Mouse (Mus musculus): ENCODE data around the gene 5330417C22Rik. TPM values are rescaled to one million over a fixed set of nuclear protein-coding genes. Genes with fewer than 3 reads are reported as not detected.

Gene 5330417C22Rik
- polyA plus RNA-seq, 1 experiment from 2014 or later = 3.1 TPM

- Histone ChIP-seq H3K4me3 (peak within 1 kb of the TSS; percentile 73), H3K9me3 (replicated peaks) (no peaks in the 10 kb centered on the region), H3K27ac (peak within 1 kb of the TSS; percentile 89), H3K36me3 (peaks cover 28% of the 10 kb centered on the region), H3K9ac (peak within 1 kb of the TSS; percentile 76), H3K27me3 (no peaks in the 10 kb centered on the region), H3K4me1 (peaks cover 16% of the 10 kb centered on the region), H3K4me2 (replicated peaks) (peak within 1 kb of the TSS; percentile 63)
- peak; percentile 98 for ATAC-seq (ENCODE audit: low FRiP score)
- WGBS = 0% methylated on average over 45 of the region's 45 CpGs
These were observed 25.9 kb upstream of the 5330417C22Rik start, which contains the start of gene Tmem167b for GRCm38 (mm10) chr3:108562133-108562730. Gene Tmem167b, minus strand, starts transcription at chr3:108562466.

- Histone ChIP-seq H3K36me3 (peaks cover 32% of the 10 kb centered on the region), H3K9ac (no peak overlapping the region), H3K4me2 (replicated peaks) (no peak overlapping the region), H3K4me3 (no peak overlapping the region), H3K9me3 (replicated peaks) (no peaks in the 10 kb centered on the region), H3K4me1 (peaks cover 17% of the 10 kb centered on the region), H3K27ac (no peak overlapping the region), H3K27me3 (no peaks in the 10 kb centered on the region)
- 96% methylated on average over 4 of the region's 4 CpGs for WGBS
- no peak for ATAC-seq (ENCODE audit: low FRiP score)
These were observed 21.6 kb upstream of the 5330417C22Rik start for GRCm38 (mm10) chr3:108557888-108558287.

GRCm38 (mm10) chr3:108554587-108555312, 18.4 kb upstream of the 5330417C22Rik start:
- H3K4me1 ChIP-seq = peaks cover 5% of the 10 kb centered on the region
- peak overlapping the region; percentile 73 for H3K4me2 ChIP-seq (replicated peaks)
- WGBS = 17% methylated on average over 22 of the region's 22 CpGs
- H3K9me3 ChIP-seq (replicated peaks) = no peaks in the 10 kb centered on the region
- peak overlapping the region; percentile 98 for H3K9ac ChIP-seq
- peaks cover 27% of the 10 kb centered on the region for H3K36me3 ChIP-seq
- peak overlapping the region; percentile 87 for H3K4me3 ChIP-seq
- peak; percentile 97 for ATAC-seq (ENCODE audit: low FRiP score)
- peak overlapping the region; percentile 92 for H3K27ac ChIP-seq
- no peaks in the 10 kb centered on the region for H3K27me3 ChIP-seq

- Histone ChIP-seq H3K9me3 (replicated peaks) (no peaks in the 10 kb centered on the region), H3K27me3 (no peaks in the 10 kb centered on the region), H3K4me2 (replicated peaks) (peak overlapping the region; percentile 73), H3K4me1 (peaks cover 5% of the 10 kb centered on the region), H3K27ac (peak overlapping the region; percentile 92), H3K36me3 (peaks cover 22% of the 10 kb centered on the region), H3K4me3 (peak overlapping the region; percentile 87), H3K9ac (peak overlapping the region; percentile 98)
- ATAC-seq (ENCODE audit: low FRiP score) = peak; percentile 78
- WGBS = under 1% methylated on average over 42 of the region's 42 CpGs
These were observed 17.8 kb upstream of the 5330417C22Rik start for GRCm38 (mm10) chr3:108554111-108554561.

GRCm38 (mm10) chr3:108542299-108542698, 6.0 kb upstream of the 5330417C22Rik start:
- 83% methylated on average over 11 of the region's 11 CpGs for WGBS
- Histone ChIP-seq H3K9ac (no peak overlapping the region), H3K9me3 (replicated peaks) (no peaks in the 10 kb centered on the region), H3K4me1 (peaks cover 4% of the 10 kb centered on the region), H3K36me3 (no peaks in the 10 kb centered on the region), H3K27ac (no peak overlapping the region), H3K4me2 (replicated peaks) (no peak overlapping the region), H3K27me3 (no peaks in the 10 kb centered on the region), H3K4me3 (no peak overlapping the region)
- ATAC-seq (ENCODE audit: low FRiP score) = no peak

- Histone ChIP-seq H3K4me1 (peaks cover 8% of the 10 kb centered on the region), H3K27ac (no peak overlapping the region; the same call in 1 of the 2 replicates), H3K9ac (no peak overlapping the region), H3K9me3 (replicated peaks) (no peaks in the 10 kb centered on the region), H3K27me3 (peaks cover 18% of the 10 kb centered on the region), H3K4me2 (replicated peaks) (peak overlapping the region; percentile 97), H3K4me3 (peak overlapping the region; percentile 26), H3K36me3 (no peaks in the 10 kb centered on the region)
- ATAC-seq (ENCODE audit: low FRiP score) = peak; percentile 46; the same call in 1 of the 2 replicates
- WGBS = 6% methylated on average over 17 of the region's 17 CpGs
These were observed 967 bp upstream of the 5330417C22Rik start for GRCm38 (mm10) chr3:108537303-108537702.

- H3K27ac ChIP-seq = 0 out of 2 replicates have a peak overlapping the region, but pooled peaks have one; percentile 12
- H3K4me3 ChIP-seq = peak overlapping the region; percentile 48
- no peaks in the 10 kb centered on the region for H3K9me3 ChIP-seq (replicated peaks)
- peaks cover 8% of the 10 kb centered on the region for H3K4me1 ChIP-seq
- peak overlapping the region; percentile 97 for H3K4me2 ChIP-seq (replicated peaks)
- WGBS = 7% methylated on average over 15 of the region's 15 CpGs
- H3K9ac ChIP-seq = no peak overlapping the region; the same call in 1 of the 2 replicates
- 0 out of 2 replicates have a peak, but pooled peaks have one; percentile 12 for ATAC-seq (ENCODE audit: low FRiP score)
- H3K36me3 ChIP-seq = no peaks in the 10 kb centered on the region
- peaks cover 18% of the 10 kb centered on the region for H3K27me3 ChIP-seq
These were observed 330 bp downstream of the 5330417C22Rik start for GRCm38 (mm10) chr3:108535896-108536516.

GRCm38 (mm10) chr3:108533951-108534350, 2.4 kb downstream of the 5330417C22Rik start, which contains the start of gene 1700013F07Rik:
Gene 1700013F07Rik, plus strand, starts transcription at chr3:108534150.
- H3K36me3 ChIP-seq = no peaks in the 10 kb centered on the region
- peaks cover 18% of the 10 kb centered on the region for H3K27me3 ChIP-seq
- no peak within 1 kb of the TSS for H3K4me2 ChIP-seq (replicated peaks)
- H3K4me3 ChIP-seq = no peak within 1 kb of the TSS
- H3K9me3 ChIP-seq (replicated peaks) = no peaks in the 10 kb centered on the region
- peaks cover 8% of the 10 kb centered on the region for H3K4me1 ChIP-seq
- H3K9ac ChIP-seq = no peak within 1 kb of the TSS
- H3K27ac ChIP-seq = no peak within 1 kb of the TSS
- 85% methylated on average over 6 of the region's 6 CpGs for WGBS
- no peak for ATAC-seq (ENCODE audit: low FRiP score)

- H3K4me3 ChIP-seq = no peak overlapping the region
- no peak overlapping the region for H3K9ac ChIP-seq
- ATAC-seq (ENCODE audit: low FRiP score) = no peak
- peaks cover 18% of the 10 kb centered on the region for H3K27me3 ChIP-seq
- H3K36me3 ChIP-seq = no peaks in the 10 kb centered on the region
- no peak overlapping the region for H3K4me2 ChIP-seq (replicated peaks)
- H3K4me1 ChIP-seq = peaks cover 8% of the 10 kb centered on the region
- WGBS = 79% methylated on average over 9 of the region's 9 CpGs
- no peaks in the 10 kb centered on the region for H3K9me3 ChIP-seq (replicated peaks)
- no peak overlapping the region for H3K27ac ChIP-seq
These were observed 3.0 kb downstream of the 5330417C22Rik start for GRCm38 (mm10) chr3:108533114-108533885.

GRCm38 (mm10) chr3:108528489-108528888, 7.8 kb downstream of the 5330417C22Rik start:
- ATAC-seq (ENCODE audit: low FRiP score) = no peak
- no peaks in the 10 kb centered on the region for H3K4me1 ChIP-seq
- WGBS = 94% methylated on average over 8 of the region's 8 CpGs
- no peak overlapping the region for H3K9ac ChIP-seq
- no peak overlapping the region for H3K4me2 ChIP-seq (replicated peaks)
- H3K36me3 ChIP-seq = no peaks in the 10 kb centered on the region
- H3K4me3 ChIP-seq = no peak overlapping the region
- H3K27ac ChIP-seq = no peak overlapping the region
- no peaks in the 10 kb centered on the region for H3K9me3 ChIP-seq (replicated peaks)
- H3K27me3 ChIP-seq = no peaks in the 10 kb centered on the region

GRCm38 (mm10) chr3:108523415-108523814, 12.9 kb downstream of the 5330417C22Rik start:
- no peak overlapping the region for H3K27ac ChIP-seq
- no peaks in the 10 kb centered on the region for H3K9me3 ChIP-seq (replicated peaks)
- no peaks in the 10 kb centered on the region for H3K4me1 ChIP-seq
- no peak overlapping the region for H3K4me3 ChIP-seq
- H3K9ac ChIP-seq = no peak overlapping the region
- H3K27me3 ChIP-seq = peaks cover 5% of the 10 kb centered on the region; the same call in 1 of the 2 replicates
- 91% methylated on average over 4 of the region's 4 CpGs for WGBS
- ATAC-seq (ENCODE audit: low FRiP score) = no peak
- H3K4me2 ChIP-seq (replicated peaks) = no peak overlapping the region
- no peaks in the 10 kb centered on the region for H3K36me3 ChIP-seq

Data from hindbrain, embryonic 12.5 days (tissue).